Mouse (Mus musculus): Measurements from ENCODE around the gene Mlst8.

GRCm38 (mm10) chr17:24489265-24490030 is 10.6 kb upstream of the Mlst8 start:
- TF ChIP-seq POLR2A (IDR thresholded peaks at IDR 0.05; ENCODE audit: insufficient read depth, low read depth, low read length) (no peak), CTCF (IDR thresholded peaks at IDR 0.05) (no peak)
